ENCODE assay signal across 8 mouse cellular contexts in the genomic region with DNA sequence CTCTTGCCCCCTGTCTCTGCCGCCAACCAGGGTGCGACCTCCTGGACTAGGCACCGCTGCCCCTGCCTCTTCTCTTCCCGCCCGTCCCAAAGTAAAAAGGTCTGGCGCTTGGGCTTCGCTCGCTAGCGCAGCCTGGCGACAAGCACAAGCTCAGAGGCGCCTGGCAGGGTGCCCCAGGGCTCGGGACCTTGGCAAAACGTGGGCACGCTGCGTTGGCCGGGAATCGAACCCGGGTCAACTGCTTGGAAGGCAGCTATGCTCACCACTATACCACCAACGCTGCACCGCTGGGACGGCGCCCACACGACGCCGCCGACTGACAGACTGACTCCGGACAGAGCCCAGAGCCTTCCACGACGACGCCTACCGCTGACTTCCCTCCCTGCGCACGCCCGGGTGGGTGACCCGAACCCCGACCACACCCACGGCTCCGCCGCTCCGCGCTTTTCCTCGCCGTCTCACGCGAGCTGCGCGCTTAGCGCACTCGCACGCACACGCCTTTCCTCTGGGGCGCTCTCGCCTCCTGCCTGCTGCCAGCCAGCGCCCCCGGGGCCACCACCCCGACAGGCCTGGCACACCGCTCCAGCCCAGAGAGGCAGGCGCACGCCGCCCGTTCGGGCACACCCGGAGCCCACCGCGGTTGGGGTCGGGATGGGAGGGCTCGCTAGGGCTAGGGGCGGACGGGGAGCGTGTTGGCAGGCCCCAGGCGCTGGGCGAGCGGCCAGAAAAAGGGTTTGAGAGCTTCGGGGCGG. TPM values are rescaled to one million over a fixed set of nuclear protein-coding genes. Genes with fewer than 3 reads are reported as not detected.
DNase-seq lines count a peak whose midpoint lies in the region; ATAC-seq and TF ChIP-seq lines count a peak whose summit lies in the region.
"Not testable (repeated sequence)": the region's sequence is repeated elsewhere in the genome, so short reads cannot be mapped to it uniquely, and the experiment has no call there.

A gene (minus strand): TSS at position 445 of the 752 bp plus-strand sequence.

- DNase-seq in 3T3-L1 (ENCODE audit: low read depth, low spot score): peak; percentile 64
- DNase-seq in heart, adult 8-10 months (ENCODE audit: low spot score): peak; percentile 86
- peak; percentile 72 for DNase-seq in kidney, adult 9 months
- peak; percentile 19 for DNase-seq in limb, embryonic 14.5 days (ENCODE audit: low spot score)
- DNase-seq in spleen, adult 18-20 months: peak; percentile 64 to 71

- under 1% methylated on average over 45 of the region's 75 CpGs for WGBS in embryonic facial prominence, embryonic 15.5 days
- 3% methylated on average over 38 of the region's 75 CpGs for WGBS in limb, embryonic 14.5 days
- WGBS in midbrain, embryonic 15.5 days: under 1% methylated on average over 44 of the region's 75 CpGs

- H3K4me1 ChIP-seq in bone marrow macrophage, adult 2 months (ENCODE audit: control insufficient read depth, insufficient read depth, low read length): peaks cover 19% of the 10 kb centered on the region
- peaks cover 13% of the 10 kb centered on the region for H3K4me1 ChIP-seq in embryonic facial prominence, embryonic 15.5 days
- H3K4me1 ChIP-seq in limb, embryonic 14.5 days (ENCODE audit: control insufficient read depth, insufficient read depth, low read length); midbrain, embryonic 15.5 days: not testable (repeated sequence)

- not testable (repeated sequence) for H3K9me3 ChIP-seq in embryonic facial prominence, embryonic 15.5 days (replicated peaks); limb, embryonic 14.5 days (ENCODE audit: control insufficient read depth, low read length); midbrain, embryonic 15.5 days

- not testable (repeated sequence) for H3K36me3 ChIP-seq in embryonic facial prominence, embryonic 15.5 days; limb, embryonic 14.5 days (ENCODE audit: control insufficient read depth, insufficient read depth, low read length); midbrain, embryonic 15.5 days (replicated peaks)

- ATAC-seq in embryonic facial prominence, embryonic 15.5 days (ENCODE audit: insufficient number of reproducible peaks, low FRiP score, low TSS enrichment, low read depth): peak; percentile 71
- peak; percentile 59 for ATAC-seq in limb, embryonic 14.5 days (ENCODE audit: low FRiP score, low read depth)
- ATAC-seq in midbrain, embryonic 15.5 days (replicated peaks): peak; percentile 46

- not testable (repeated sequence) for TF ChIP-seq POLR2A in bone marrow macrophage, adult 2 months (IDR thresholded peaks at IDR 0.05; ENCODE audit: borderline replicate concordance, low read depth, low read length); limb, embryonic 14.5 days (IDR thresholded peaks at IDR 0.05; ENCODE audit: borderline replicate concordance, extremely low read depth, insufficient read depth, insufficient read length)

- peak; percentile 51 for TF ChIP-seq CTCF in bone marrow macrophage, adult 2 months (IDR thresholded peaks at IDR 0.05; ENCODE audit: low read depth, low read length)

- H3K4me2 ChIP-seq in embryonic facial prominence, embryonic 15.5 days (replicated peaks): peak within 1 kb of the TSS; percentile 49
- peak within 1 kb of the TSS; percentile 62 for H3K4me2 ChIP-seq in limb, embryonic 14.5 days (replicated peaks; ENCODE audit: low read depth, low read length, severe bottlenecking)
- peak within 1 kb of the TSS; percentile 34 for H3K4me2 ChIP-seq in midbrain, embryonic 15.5 days

- H3K27me3 ChIP-seq in embryonic facial prominence, embryonic 15.5 days: peaks cover 33% of the 10 kb centered on the region
- H3K27me3 ChIP-seq in limb, embryonic 14.5 days (ENCODE audit: control insufficient read depth, insufficient read depth, low read length): peaks cover 35% of the 10 kb centered on the region
- peaks cover 38% of the 10 kb centered on the region for H3K27me3 ChIP-seq in midbrain, embryonic 15.5 days (replicated peaks)

- H3K4me3 ChIP-seq in bone marrow macrophage, adult 2 months (ENCODE audit: insufficient read depth, low read length): peak within 1 kb of the TSS; percentile 41
- peak within 1 kb of the TSS; percentile 38 for H3K4me3 ChIP-seq in embryonic facial prominence, embryonic 15.5 days (replicated peaks)
- peak within 1 kb of the TSS; percentile 47 for H3K4me3 ChIP-seq in limb, embryonic 14.5 days (replicated peaks; ENCODE audit: low read length)
- H3K4me3 ChIP-seq in midbrain, embryonic 15.5 days: peak within 1 kb of the TSS; percentile 25

- peak within 1 kb of the TSS; percentile 4 for H3K27ac ChIP-seq in bone marrow macrophage, adult 2 months (ENCODE audit: insufficient read depth, low read depth, low read length)
- not testable (repeated sequence) for H3K27ac ChIP-seq in embryonic facial prominence, embryonic 15.5 days (replicated peaks); limb, embryonic 14.5 days (replicated peaks; ENCODE audit: low read depth, low read length); midbrain, embryonic 15.5 days

- H3K9ac ChIP-seq in embryonic facial prominence, embryonic 15.5 days; midbrain, embryonic 15.5 days: not testable (repeated sequence)
- H3K9ac ChIP-seq in limb, embryonic 14.5 days (ENCODE audit: low read depth, low read length, severe bottlenecking): peak within 1 kb of the TSS; percentile 44; the same call in 1 of the 2 replicates

RNA-seq across cellular contexts. Expression of the gene that starts here (rescaled TPM):
- polyA plus RNA-seq in bone marrow macrophage, adult 2 months (2012; ENCODE audit: insufficient read depth, insufficient read length, missing spikeins): 1,121 and 1,154 TPM in 2 replicates
- 25.6 and 26.1 TPM in 2 replicates for polyA plus RNA-seq in embryonic facial prominence, embryonic 15.5 days (2015; fragmentation: Nextera tagmentation; extraction: Ambion mirVana)
- 10 to 100 TPM in 2 of 4 experiments, 1 to 10 TPM in 2; 7.8 to 13.7 (median 9.7) TPM for total RNA-seq in heart, adult 8-10 months (2022)
- 12.8 and 13.7 TPM in 2 replicates for polyA plus RNA-seq in limb, embryonic 14.5 days (2012; rRNA removed)
- polyA plus RNA-seq in limb, embryonic 14.5 days (2014; fragmentation: Nextera tagmentation; extraction: Ambion mirVana): 17.6 and 19.7 TPM in 2 replicates
- polyA plus RNA-seq in midbrain, embryonic 15.5 days (2015; fragmentation: Nextera tagmentation; extraction: Ambion mirVana): 10.7 and 11.7 TPM in 2 replicates

Comparison
In these comparisons a context has a peak if more than half of its experiments do, and no peak if none do; other contexts are left out.
1. RNA of the gene that starts here (polyA plus RNA-seq): 1,121 to 1,154 TPM in bone marrow macrophage, adult 2 months; 25.6 to 26.1 TPM in embryonic facial prominence, embryonic 15.5 days, 12.8 to 19.7 TPM in limb, embryonic 14.5 days and 10.7 to 11.7 TPM in midbrain, embryonic 15.5 days; every median in the first group is over 10 times any median in the second.
2. DNase-seq: peak in every context shown above with its lines; median percentile 86 in heart, adult 8-10 months; 72 in kidney, adult 9 months; 68 in spleen, adult 18-20 months; 64 in 3T3-L1; 19 in limb, embryonic 14.5 days.
3. Peak in every context shown above with its lines, with median percentiles within 50 percentile points of each other: H3K4me3 ChIP-seq, ATAC-seq and H3K4me2 ChIP-seq.